9 mouse cellular contexts compared by ENCODE assay signal in genomic region chr6:122393231-122393881, GRCm38 (mm10). TPM values are rescaled to one million over a fixed set of nuclear protein-coding genes. Genes with fewer than 3 reads are reported as not detected.
DNase-seq lines count a peak whose midpoint lies in the region; ATAC-seq lines count a peak whose summit lies in the region.
"Had no signal": no experiment of that assay in that cellular context is flagged by ENCODE, and none has a peak within 500 bp of the region (broad histone marks: within the 10 kb centered on the region; RNA-seq: fewer than 3 reads in every experiment).

No protein-coding gene starts in this region.

- H3K9me3 ChIP-seq in embryonic facial prominence, embryonic 14.5 days (ENCODE audit: control insufficient read depth, low read length): 0 out of 2 replicates have a peak, but pooled peaks cover 4% of the 10 kb centered on the region
- peaks cover 5% of the 10 kb centered on the region; the same call in 1 of the 2 replicates for H3K9me3 ChIP-seq in liver, embryonic 16.5 days (replicated peaks; ENCODE audit: control insufficient read depth, low read length)
- peaks cover 4% of the 10 kb centered on the region; the same call in 1 of the 2 replicates for H3K9me3 ChIP-seq in forebrain, embryonic 12.5 days

- H3K4me1 ChIP-seq in embryonic facial prominence, embryonic 14.5 days (ENCODE audit: control insufficient read depth, insufficient read depth, low read length): no peaks in the 10 kb centered on the region
- peaks cover 34% of the 10 kb centered on the region for H3K4me1 ChIP-seq in liver, embryonic 16.5 days (ENCODE audit: control insufficient read depth, low read depth, low read length)
- no peaks in the 10 kb centered on the region for H3K4me1 ChIP-seq in forebrain, embryonic 12.5 days

- peak; percentile 9 to 10 for DNase-seq in kidney, postnatal 4 days
- DNase-seq in kidney, adult 11 months: no peak
- peak; percentile 79 for DNase-seq in MEL-GATA-1-ER (ENCODE audit: extremely low read depth, low read depth)
- peak; percentile 24 for DNase-seq in embryonic facial prominence, embryonic 14.5 days (ENCODE audit: low spot score)
- DNase-seq in cerebellum, adult 11 months: no peak
- no peak for DNase-seq in cerebellum, postnatal 10 days
- DNase-seq: cerebellum, adult 9-11 months had no signal

- no peaks in the 10 kb centered on the region for H3K36me3 ChIP-seq in embryonic facial prominence, embryonic 14.5 days (ENCODE audit: control insufficient read depth, insufficient read depth, low read length)
- H3K36me3 ChIP-seq in liver, embryonic 16.5 days (ENCODE audit: control insufficient read depth, insufficient read depth): 0 out of 2 replicates have a peak, but pooled peaks cover 3% of the 10 kb centered on the region
- no peaks in the 10 kb centered on the region for H3K36me3 ChIP-seq in forebrain, embryonic 12.5 days (replicated peaks)

- WGBS in embryonic facial prominence, embryonic 14.5 days: 58% methylated on average over 19 of the region's 19 CpGs
- WGBS in liver, embryonic 16.5 days (ENCODE audit: insufficient replicate concordance): 19% methylated on average over 19 of the region's 19 CpGs
- 86% methylated on average over 19 of the region's 19 CpGs for WGBS in forebrain, embryonic 12.5 days

- ATAC-seq in embryonic facial prominence, embryonic 14.5 days (ENCODE audit: low read depth): peak; percentile 38; the same call in 1 of the 2 replicates
- ATAC-seq in liver, embryonic 16.5 days (ENCODE audit: low read depth): peak; percentile 79
- ATAC-seq in forebrain, embryonic 12.5 days (ENCODE audit: low FRiP score): no peak

- no peak overlapping the region for H3K4me3 ChIP-seq in embryonic facial prominence, embryonic 14.5 days (ENCODE audit: low read depth, low read length)
- peak overlapping the region; percentile 69 for H3K4me3 ChIP-seq in liver, embryonic 16.5 days (ENCODE audit: low read depth, low read length)
- no peak overlapping the region for H3K4me3 ChIP-seq in forebrain, embryonic 12.5 days (replicated peaks)

- H3K4me2 ChIP-seq in embryonic facial prominence, embryonic 14.5 days (ENCODE audit: low read depth, low read length): no peak overlapping the region
- H3K4me2 ChIP-seq in liver, embryonic 16.5 days (ENCODE audit: low read depth, low read length): peak overlapping the region; percentile 78
- H3K4me2 ChIP-seq in forebrain, embryonic 12.5 days: no peak overlapping the region

- peak overlapping the region; percentile 6; the same call in 1 of the 2 replicates for H3K27ac ChIP-seq in embryonic facial prominence, embryonic 14.5 days (replicated peaks; ENCODE audit: low read depth, low read length)
- peak overlapping the region; percentile 95 for H3K27ac ChIP-seq in liver, embryonic 16.5 days (ENCODE audit: low read length)
- no peak overlapping the region for H3K27ac ChIP-seq in forebrain, embryonic 12.5 days

- no peak overlapping the region for H3K9ac ChIP-seq in embryonic facial prominence, embryonic 14.5 days (ENCODE audit: low read depth, low read length)
- peak overlapping the region; percentile 75 for H3K9ac ChIP-seq in liver, embryonic 16.5 days (ENCODE audit: low read depth, low read length)
- no peak overlapping the region for H3K9ac ChIP-seq in forebrain, embryonic 12.5 days

- H3K27me3 ChIP-seq in embryonic facial prominence, embryonic 14.5 days (replicated peaks; ENCODE audit: control insufficient read depth, insufficient read depth, low read length): no peaks in the 10 kb centered on the region
- no peaks in the 10 kb centered on the region for H3K27me3 ChIP-seq in liver, embryonic 16.5 days (ENCODE audit: control insufficient read depth, insufficient read depth, low read depth, low read length)
- H3K27me3 ChIP-seq in forebrain, embryonic 12.5 days: no peaks in the 10 kb centered on the region; the same call in 1 of the 2 replicates

RNA-seq across cellular contexts. Expression of gene Phc1, which starts 53.0 kb away (rescaled TPM):
- 20.8 and 21.0 TPM in 2 replicates for polyA plus RNA-seq in embryonic facial prominence, embryonic 14.5 days (2014; fragmentation: Nextera tagmentation; extraction: Ambion mirVana)
- 1.1 and 1.2 TPM in 2 replicates for polyA plus RNA-seq in liver, embryonic 16.5 days (2015; fragmentation: Nextera tagmentation; extraction: Ambion mirVana)
- polyA plus RNA-seq in forebrain, embryonic 12.5 days (2016; fragmentation: Nextera tagmentation; extraction: Ambion mirVana): 34.4 and 37.5 TPM in 2 replicates

Comparison
In these comparisons a context has a peak if more than half of its experiments do, and no peak if none do; other contexts are left out.
1. DNase-seq: peak in kidney, postnatal 4 days (2 of 2), MEL-GATA-1-ER (single experiment) and embryonic facial prominence, embryonic 14.5 days (single experiment); none in kidney, adult 11 months (single experiment), cerebellum, adult 11 months (single experiment) and cerebellum, postnatal 10 days (0 of 2).